Mouse (Mus musculus) liver, adult (tissue): ENCODE measurements around the gene Prnp.

Experiments
- GATA4 ChIP-seq: IDR thresholded peaks from 2 replicates; pipeline ENCODE4 v1.6.1; 2014; ENCODE audit warnings: mild to moderate bottlenecking, low read length; ENCODE audit not compliant: insufficient replicate concordance

Prnp gene

DNA sequence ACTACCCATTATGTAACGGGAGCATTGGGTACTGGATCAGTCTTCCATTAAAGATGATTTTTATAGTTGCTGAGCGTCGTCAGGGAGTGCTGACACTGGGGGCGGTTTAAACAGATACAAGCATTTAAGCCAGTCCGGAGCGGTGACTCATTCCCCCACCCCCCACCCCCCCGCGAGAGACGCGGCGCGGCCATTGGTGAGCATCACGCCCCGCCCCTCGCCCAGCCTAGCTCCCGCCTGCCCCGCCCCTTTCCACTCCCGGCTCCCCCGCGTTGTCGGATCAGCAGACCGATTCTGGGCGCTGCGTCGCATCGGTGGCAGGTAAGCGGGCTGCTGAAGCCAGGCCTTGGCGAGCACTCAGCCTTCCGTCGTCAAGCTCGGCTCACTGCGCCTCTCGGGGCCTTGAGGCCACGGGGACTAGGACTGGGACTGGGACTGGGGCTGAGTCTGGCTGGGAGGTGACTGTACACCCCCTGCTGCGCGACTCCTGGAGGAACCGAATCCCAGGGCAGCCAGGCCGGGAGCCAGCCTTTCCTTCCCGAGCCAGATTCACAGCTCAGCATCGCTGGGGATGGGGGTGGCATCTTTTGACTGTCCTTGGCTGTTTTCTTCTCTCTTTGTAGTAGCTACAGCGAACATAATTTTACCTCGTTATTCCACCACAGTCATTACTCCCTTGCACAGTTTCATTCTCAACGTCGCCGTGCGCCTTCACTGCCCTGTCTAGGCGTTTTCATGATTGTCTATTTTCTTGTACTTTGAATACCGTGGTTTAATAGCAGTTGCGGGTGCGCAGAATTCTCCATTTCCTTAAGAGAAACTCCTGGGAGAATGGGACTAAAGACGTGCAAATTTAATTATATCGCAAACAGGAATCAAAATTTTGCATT, at the start of gene Prnp, which contains the start of gene Prn:
Gene Prnp, plus strand, starts transcription at position 246 of the 890 bp plus-strand sequence.
Gene Prn, plus strand, starts transcription at position 275 of the 890 bp plus-strand sequence.
- no peak for TF ChIP-seq GATA4

DNA sequence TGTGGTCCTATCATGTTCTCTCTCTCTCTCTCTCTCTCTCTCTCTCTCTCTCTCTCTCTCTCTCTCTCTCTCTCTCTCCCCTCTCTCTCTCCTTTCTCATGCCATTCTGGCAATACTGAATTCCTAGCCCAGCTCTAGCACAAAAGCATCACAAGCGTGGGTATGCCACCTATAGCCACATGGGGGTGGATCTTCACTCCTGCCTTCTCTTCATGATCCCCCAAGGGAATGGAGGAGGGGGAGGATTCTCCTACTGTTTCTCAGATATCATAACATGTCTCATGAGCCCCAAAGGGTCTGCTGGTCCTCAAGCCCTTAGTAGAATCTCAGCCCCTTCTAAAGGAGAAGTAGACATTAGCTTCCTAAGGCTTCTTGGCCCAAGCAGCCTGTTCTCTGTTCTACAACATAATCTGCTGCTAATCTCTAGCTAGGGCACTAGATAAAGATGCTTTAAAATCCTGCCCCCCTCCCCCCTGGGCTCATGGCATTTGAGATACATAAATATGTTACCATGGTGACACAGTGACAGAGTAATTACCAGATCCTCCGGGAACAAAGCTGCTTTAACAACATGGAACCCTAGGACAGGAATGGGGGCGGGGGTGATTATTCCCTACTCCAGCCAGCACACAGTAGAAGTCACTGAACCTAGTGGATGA, 47.0 kb upstream of the Prnp start:
- TF ChIP-seq GATA4: no peak

DNA sequence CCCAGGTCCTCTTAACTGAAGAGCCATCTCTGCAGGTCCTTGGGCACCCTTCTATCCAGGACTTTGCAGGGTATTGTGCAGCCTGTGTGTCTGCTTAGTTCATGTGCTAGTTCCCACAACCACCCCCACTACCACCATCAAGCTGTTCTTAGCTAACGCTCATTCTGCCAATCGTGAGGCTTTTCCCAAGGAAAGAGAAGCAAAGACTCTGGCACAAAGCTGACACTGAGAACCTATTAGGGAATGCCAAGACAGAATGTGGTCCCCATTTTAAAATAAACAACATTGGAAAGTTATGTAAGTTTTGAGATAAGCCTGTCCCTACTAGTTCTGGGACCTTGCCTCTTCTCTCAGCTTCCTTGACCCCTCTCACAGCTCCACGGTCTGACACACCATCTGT, 46.3 kb upstream of the Prnp start:
- no peak; the same call in 1 of the 2 replicates for TF ChIP-seq GATA4

DNA sequence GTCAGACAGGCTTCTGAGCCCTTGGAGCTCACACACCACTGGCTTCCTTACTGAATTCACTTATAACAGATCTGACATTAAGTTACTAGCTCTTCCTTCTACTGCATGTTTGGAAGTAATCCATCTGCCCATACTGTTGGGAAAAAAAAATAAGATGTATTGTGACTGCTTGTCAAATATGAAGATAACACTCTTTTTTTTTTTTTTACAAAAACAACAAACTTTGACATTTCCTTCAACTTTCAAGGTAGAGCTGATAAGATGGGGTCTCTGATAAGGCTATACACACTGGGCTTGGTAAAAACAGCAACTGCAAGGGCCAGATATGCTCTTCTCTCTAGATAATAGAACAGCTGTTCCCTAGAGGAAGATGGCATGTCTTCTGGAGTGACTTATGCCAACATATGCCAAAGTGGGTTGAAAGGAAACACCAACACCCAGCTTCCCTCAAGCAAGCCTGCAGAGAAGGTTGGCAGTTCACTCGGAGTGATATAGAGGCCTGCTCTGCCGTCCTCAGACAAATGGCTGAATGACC, 45.4 kb upstream of the Prnp start:
- no peak for TF ChIP-seq GATA4

DNA sequence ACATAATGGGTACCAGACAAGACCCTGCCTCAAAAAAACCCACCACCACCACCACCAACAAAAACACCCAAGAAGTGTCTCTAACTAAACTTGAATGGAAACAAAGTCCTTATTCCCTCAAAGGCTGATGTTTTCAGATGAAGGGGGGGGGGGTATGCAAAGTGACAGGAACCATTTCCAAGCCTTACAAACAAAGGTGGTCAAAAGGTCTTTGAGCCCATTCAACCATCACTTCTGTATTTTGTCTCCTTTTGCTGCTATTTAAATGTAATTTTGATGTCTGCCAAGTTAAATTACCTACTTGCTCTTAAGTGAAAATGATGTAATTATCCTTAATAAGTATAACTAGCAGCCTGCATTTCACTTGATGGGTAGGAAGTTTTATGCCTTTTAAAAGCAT, 43.1 kb upstream of the Prnp start:
- no peak for TF ChIP-seq GATA4

DNA sequence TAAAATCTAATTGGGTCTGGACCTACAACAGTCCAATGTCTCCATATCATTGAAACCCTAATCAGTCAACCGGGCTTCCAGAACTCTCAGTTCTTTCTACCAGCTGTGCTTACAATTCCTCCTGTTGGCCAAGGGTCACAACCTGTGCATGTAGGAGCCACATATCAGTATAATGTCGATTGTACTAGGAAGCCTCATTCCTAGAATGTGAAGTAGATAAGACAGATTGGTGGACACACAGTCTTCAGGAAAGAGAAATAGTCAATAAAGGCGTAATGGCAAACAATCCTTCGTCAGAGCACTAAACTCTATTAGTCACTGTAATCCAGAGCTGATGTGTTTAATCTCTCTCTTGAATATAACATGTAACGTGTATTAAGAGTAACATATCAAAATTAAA, 40.7 kb upstream of the Prnp start:
- TF ChIP-seq GATA4: no peak

DNA sequence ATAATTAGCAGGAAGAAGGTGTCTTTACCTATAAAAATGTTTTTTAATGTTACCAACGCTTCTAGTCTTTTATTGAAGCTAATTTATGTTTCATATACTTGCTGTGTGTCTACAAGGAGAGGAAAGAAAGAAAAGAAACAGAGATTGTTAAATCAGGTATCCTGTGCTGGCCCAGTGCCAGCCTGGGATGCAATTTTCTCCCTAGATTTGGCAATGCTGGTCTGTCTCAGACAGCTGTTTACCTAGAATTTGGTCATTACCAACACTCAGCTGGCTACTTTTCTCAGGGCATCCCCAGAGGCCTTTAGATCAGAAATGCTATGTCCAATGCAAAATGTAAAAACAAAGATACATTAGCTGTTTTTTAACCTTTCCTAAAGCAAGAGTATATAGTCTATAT, 36.4 kb upstream of the Prnp start:
- TF ChIP-seq GATA4: no peak

DNA sequence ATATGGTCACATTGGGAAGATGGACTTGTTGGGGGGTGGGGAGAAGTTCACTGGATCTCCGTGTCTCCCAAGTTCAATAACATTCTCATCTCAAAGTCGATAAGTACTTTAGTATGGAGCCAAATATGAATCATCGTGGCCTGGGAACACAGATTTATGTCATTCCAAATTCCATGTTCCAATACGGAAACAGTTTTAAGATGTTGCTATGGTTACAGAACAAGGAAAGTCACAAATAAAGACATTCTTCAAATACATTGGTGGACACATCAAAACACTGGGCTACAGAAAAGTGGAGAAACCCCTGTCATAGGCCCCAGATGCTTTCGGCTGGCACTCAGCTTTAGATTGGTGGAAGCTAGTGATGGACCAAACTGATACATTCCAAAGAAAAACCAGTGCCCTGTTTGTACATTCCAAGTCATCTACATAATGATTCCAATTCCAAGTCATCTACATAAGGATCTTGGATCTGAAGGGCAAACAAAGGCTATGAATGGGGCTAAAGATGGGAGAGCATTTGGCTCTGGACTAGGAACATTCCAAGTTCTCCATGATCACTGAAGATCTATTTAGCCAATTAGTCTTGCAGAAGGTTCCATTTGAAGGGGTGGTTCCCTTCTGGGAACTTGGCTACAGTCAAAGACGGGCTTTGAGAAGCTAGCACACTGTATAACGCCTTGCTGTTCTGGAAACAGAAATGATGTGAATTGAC, 33.0 kb upstream of the Prnp start:
- no peak for TF ChIP-seq GATA4

DNA sequence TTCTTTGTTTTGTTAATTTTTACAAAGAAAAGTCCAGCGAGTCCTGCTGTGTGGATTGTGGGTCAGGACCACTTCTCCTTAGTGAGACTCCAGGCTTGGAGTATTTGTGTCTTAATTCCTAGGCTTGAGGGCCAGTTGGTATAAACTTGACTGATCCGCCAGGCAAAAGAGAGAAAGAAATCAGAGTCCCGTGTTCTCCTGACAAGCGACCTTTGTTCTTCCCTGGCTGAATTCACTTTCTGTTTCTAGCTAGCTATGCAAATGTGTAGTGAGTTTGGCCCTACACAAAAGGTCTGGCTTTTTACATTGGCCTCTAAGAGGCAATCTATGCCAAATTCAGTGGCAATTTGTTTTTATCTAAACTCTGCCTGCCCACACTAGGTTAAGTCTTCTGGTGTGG, 28.0 kb upstream of the Prnp start:
- no peak for TF ChIP-seq GATA4

DNA sequence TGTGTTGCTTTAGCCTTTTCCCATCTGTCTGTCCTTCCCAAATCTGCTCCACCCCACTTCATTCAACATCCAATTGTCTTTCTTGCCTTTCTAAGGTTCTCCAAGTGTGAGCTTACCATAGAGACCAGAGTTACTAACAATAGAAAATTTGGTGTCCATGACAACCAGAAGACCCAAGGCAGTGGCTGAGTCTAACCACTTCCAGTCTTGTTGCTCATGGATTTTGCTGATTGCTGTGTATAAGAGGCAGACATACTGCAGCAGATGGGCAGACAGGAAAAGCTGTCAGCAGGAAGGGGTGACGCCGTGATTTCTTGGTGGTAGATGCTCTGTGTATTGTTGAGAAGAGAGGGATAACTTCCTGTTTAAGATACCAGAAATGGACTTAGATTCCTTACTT, 26.6 kb upstream of the Prnp start:
- TF ChIP-seq GATA4: no peak

DNA sequence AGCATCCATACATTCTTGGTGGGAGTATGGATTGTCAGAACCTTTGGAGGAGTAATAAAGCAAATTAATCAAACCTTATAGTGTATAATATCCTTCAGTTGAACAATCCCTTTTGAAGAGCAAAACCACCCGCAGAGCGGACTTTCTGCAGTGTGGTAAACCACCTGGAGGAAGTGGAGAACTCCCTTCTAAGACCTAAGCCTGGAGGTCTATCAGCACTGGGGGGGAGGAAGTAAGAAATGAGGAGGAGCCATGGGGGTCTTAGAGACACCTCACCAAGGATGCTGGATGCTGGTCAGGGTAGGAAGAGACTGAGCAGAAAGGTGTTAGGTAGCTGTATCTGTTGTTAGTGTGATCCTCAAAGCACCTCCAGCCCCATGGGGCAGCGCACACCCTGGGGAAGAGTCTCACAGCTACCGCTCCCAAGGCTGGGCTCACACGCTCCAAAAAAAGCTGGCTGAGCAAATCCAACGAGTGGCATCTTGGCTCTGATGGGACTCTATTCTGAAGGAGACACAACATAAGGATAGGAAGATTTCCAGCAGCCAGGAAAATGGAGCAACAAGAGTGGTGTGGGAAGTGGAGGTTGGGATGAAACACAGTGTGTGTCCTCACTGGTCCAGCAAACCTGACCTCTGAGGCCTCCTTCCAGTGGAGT, 23.1 kb upstream of the Prnp start:
- no peak for TF ChIP-seq GATA4

DNA sequence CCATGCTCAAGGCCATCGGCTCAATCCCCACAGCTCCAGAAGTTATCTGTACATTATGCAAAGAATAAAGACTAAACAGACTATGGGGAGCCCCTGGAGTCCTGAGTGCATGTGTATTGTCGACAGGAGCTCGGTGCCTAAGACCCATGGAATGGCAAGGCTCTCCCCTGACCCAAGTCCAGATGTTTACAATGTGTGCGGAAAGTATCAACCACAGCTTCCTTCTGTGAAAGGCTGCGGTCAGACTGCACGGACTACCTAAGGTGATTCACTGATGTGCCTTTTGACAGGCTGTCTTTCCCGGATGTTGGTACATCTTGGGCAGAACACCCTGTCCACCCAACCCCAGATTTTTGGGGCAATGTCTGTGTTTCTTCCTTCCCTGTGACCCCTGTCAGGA, 21.5 kb upstream of the Prnp start:
- TF ChIP-seq GATA4: no peak

DNA sequence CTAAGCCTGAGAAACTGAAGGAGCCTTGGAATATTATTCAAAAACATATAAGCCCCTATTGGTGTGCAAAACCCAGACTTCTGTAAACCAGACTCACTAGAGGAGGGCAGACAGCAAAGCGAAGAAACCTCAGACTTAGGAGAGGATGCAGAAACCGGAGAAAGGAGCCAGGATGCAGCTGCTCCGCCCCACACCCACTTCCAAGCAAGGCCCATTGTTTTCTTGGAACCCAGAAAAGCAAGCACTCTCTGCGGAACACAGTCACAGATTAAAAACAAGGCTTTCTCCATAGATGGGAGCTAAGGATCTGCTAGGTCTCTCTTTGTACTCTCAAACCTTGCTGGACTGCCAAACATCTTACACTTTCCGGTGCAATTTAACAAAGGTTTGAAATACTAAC, 17.2 kb upstream of the Prnp start:
- no peak for TF ChIP-seq GATA4

DNA sequence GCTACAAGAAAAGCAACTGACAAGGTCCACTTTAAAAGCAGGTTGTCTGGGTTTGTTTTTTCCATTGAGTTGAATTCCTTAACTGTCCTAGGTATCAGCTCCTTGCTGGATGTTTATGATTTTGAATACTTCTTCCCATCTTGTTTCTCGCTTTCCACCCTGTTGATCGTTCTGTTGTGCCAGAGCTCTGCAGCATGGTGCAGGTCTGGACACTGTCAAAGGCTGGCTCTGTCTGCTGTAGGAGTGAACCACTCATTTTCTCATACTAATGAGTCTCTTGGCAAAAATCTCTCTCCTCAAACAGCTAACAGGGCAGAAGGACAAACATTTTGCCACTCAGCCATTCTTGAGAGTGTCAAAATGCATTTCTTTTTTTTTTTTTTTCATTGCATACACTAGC, 14.6 kb upstream of the Prnp start:
- TF ChIP-seq GATA4: no peak

DNA sequence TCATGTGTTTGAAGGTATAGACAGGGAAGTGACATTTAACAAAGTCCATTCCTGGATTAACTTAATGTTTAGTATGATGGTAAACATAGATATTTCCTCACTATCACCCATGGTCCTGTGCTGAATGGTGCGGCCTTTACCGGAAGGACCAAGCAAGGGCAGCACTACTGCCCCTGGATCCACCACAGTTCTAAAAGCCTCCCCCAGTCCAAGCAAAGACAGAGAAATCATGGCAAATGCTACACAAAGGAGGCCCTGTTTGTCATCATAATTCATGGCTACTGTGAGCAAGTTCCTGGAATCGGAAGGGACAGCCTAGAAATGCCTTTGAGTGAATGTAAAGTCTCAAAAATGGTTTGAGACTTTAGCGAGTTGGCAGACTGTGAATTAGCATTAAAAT, 13.7 kb upstream of the Prnp start:
- no peak for TF ChIP-seq GATA4

DNA sequence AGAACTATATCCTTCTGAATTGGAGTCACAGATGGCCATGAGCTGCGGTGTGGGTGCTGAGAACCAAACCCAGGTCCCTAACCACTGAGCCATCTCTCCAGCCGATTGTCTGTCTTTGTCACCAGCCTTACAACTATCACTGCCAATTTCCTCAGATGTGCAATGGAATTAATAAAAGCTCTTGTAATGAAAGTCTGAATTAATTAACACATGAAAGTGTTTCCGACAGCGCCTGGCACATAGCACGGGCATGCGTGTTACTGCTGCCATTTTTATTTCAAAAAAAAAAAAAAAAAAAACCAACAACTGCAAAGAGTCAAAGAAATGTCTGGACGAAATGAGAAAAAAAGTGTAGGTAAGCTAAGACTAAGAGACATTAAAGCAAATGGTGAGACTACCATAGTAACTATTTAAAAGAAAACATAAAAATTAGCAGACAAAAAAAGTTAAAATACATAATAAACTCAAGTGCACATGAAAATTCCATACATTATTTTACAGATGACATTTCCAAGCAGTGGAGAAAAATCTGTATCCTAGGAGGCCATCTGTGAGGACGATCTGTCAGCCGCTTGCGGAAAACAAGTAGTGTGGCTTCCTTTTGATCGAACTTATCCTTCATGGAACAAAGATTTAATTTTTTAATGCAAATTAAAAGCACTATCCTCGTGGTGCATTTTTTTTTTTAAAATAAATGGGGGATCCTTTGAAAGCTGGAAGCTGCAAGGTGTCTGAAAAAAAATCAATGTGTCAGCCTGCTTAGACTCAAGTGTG, 12.2 kb upstream of the Prnp start:
- TF ChIP-seq GATA4: no peak
